Mouse (Mus musculus) liver, embryonic 16.5 days (tissue): Measurements from ENCODE around the gene Scp2. TPM values are rescaled to one million over a fixed set of nuclear protein-coding genes. Genes with fewer than 3 reads are reported as not detected.

Source experiments
- ATAC-seq: fragments of 200-750 bp; cut with Nextera tagmentation; 2 replicates; pipeline ENCODE4 v1.8.0; 2017; ENCODE audit warnings: low read depth, mild to moderate bottlenecking, moderate number of reproducible peaks, moderate library complexity
- H3K27ac ChIP-seq: fragments of 300-500 bp; sonication (generic); 2 replicates; pipeline ENCODE4 v1.5.1; 2014; ENCODE audit warnings: mild to moderate bottlenecking, low read length
- H3K27me3 ChIP-seq: fragments of 300-500 bp; sonication (generic); 2 replicates; pipeline ENCODE4 v1.6.1; 2014; ENCODE audit warnings: low read depth, low read length, mixed read lengths; ENCODE audit not compliant: control insufficient read depth, insufficient read depth
- H3K36me3 ChIP-seq: fragments of 300-500 bp; sonication (generic); 2 replicates; pipeline ENCODE4 v1.6.1; 2014; ENCODE audit warnings: mild to moderate bottlenecking; ENCODE audit not compliant: control insufficient read depth, insufficient read depth
- H3K4me1 ChIP-seq: fragments of 300-500 bp; sonication (generic); 2 replicates; pipeline ENCODE4 v1.6.1; 2014; ENCODE audit warnings: low read depth, low read length, mixed read lengths; ENCODE audit not compliant: control insufficient read depth
- H3K4me2 ChIP-seq: fragments of 300-500 bp; sonication (generic); 2 replicates; pipeline ENCODE4 v1.6.1; 2014; ENCODE audit warnings: low read depth, low read length, mixed read lengths
- H3K4me3 ChIP-seq: fragments of 300-500 bp; sonication (generic); 2 replicates; pipeline ENCODE4 v1.5.1; 2014; ENCODE audit warnings: low read depth, mild to moderate bottlenecking, low read length
- H3K9ac ChIP-seq: fragments of 300-500 bp; sonication (generic); 2 replicates; pipeline ENCODE4 v1.6.1; 2014; ENCODE audit warnings: low read depth, low read length
- H3K9me3 ChIP-seq: fragments of 300-500 bp; sonication (generic); replicated peaks from 2 replicates; pipeline ENCODE4 v1.6.1; 2016; ENCODE audit warnings: low read length; ENCODE audit not compliant: control insufficient read depth
- WGBS: fragments of 180-500 bp; shearing (Covaris S2); extraction: QIAGEN DNeasy Blood & Tissue Kit; methylation state at CpG from one replicate; pipeline ENCODE4 v1.1.7; 2014; ENCODE audit not compliant: insufficient replicate concordance; 5-methylcytosine and 5-hydroxymethylcytosine counted together
- polyA plus RNA-seq: library from polyadenylated mRNA; unstranded; fragments of >200 nt; fragmentation: Nextera tagmentation; extraction: Ambion mirVana; gene quantifications from 2 replicates; pipeline ENCODE4 v1.2.1, GENCODE M21; 2015

The Scp2 gene
- polyA plus RNA-seq, 1 experiment from 2014 or later = 427 TPM

GRCm38 (mm10) chr4:108014466-108014865, 130.3 kb downstream of the Scp2 start:
- WGBS = 53% methylated on average over 2 of the region's 2 CpGs
- no peaks in the 10 kb centered on the region for H3K27me3 ChIP-seq

GRCm38 (mm10) chr4:108008541-108008940, 136.3 kb downstream of the Scp2 start:
- H3K4me3 ChIP-seq = no peak overlapping the region
- ATAC-seq = peak; percentile 24; the same call in 1 of the 2 replicates
- H3K27me3 ChIP-seq = no peaks in the 10 kb centered on the region
- no peak overlapping the region for H3K4me2 ChIP-seq
- no peaks in the 10 kb centered on the region for H3K9me3 ChIP-seq
- no peak overlapping the region for H3K9ac ChIP-seq
- no peak overlapping the region for H3K27ac ChIP-seq
- H3K4me1 ChIP-seq = no peaks in the 10 kb centered on the region
- no peaks in the 10 kb centered on the region for H3K36me3 ChIP-seq
- 41% methylated on average over 8 of the region's 8 CpGs for WGBS

More at GRCm38 (mm10) chr4:108014466-108014865, 130.3 kb downstream of the Scp2 start:
- H3K4me2 ChIP-seq = no peak overlapping the region
- H3K36me3 ChIP-seq = no peaks in the 10 kb centered on the region
- no peaks in the 10 kb centered on the region for H3K4me1 ChIP-seq
- H3K9ac ChIP-seq = no peak overlapping the region
- H3K9me3 ChIP-seq = no peaks in the 10 kb centered on the region
- no peak for ATAC-seq
- H3K27ac ChIP-seq = no peak overlapping the region
- no peak overlapping the region for H3K4me3 ChIP-seq

GRCm38 (mm10) chr4:108007532-108008103, 137.2 kb downstream of the Scp2 start:
- no peaks in the 10 kb centered on the region for H3K4me1 ChIP-seq
- H3K4me2 ChIP-seq = no peak overlapping the region
- no peaks in the 10 kb centered on the region for H3K9me3 ChIP-seq
- no peak overlapping the region for H3K4me3 ChIP-seq
- H3K27me3 ChIP-seq = no peaks in the 10 kb centered on the region
- no peak overlapping the region for H3K27ac ChIP-seq
- WGBS = 56% methylated on average over 7 of the region's 7 CpGs
- ATAC-seq = no peak
- no peak overlapping the region for H3K9ac ChIP-seq
- no peaks in the 10 kb centered on the region for H3K36me3 ChIP-seq

GRCm38 (mm10) chr4:108005328-108005727, 139.5 kb downstream of the Scp2 start:
- 37% methylated on average over 7 of the region's 7 CpGs for WGBS
- H3K4me2 ChIP-seq = no peak overlapping the region
- H3K36me3 ChIP-seq = no peaks in the 10 kb centered on the region
- no peaks in the 10 kb centered on the region for H3K9me3 ChIP-seq
- no peaks in the 10 kb centered on the region for H3K4me1 ChIP-seq
- no peaks in the 10 kb centered on the region for H3K27me3 ChIP-seq
- H3K9ac ChIP-seq = no peak overlapping the region
- ATAC-seq = no peak
- no peak overlapping the region for H3K27ac ChIP-seq
- no peak overlapping the region for H3K4me3 ChIP-seq

GRCm38 (mm10) chr4:107999380-107999779, 145.4 kb downstream of the Scp2 start:
- H3K27ac ChIP-seq = no peak overlapping the region
- no peaks in the 10 kb centered on the region for H3K9me3 ChIP-seq
- no peak overlapping the region for H3K4me3 ChIP-seq
- ATAC-seq = no peak
- 50% methylated on average over 1 of the region's 1 CpGs for WGBS
- no peaks in the 10 kb centered on the region for H3K27me3 ChIP-seq
- no peaks in the 10 kb centered on the region for H3K4me1 ChIP-seq
- H3K4me2 ChIP-seq = no peak overlapping the region
- H3K9ac ChIP-seq = no peak overlapping the region
- H3K36me3 ChIP-seq = no peaks in the 10 kb centered on the region

GRCm38 (mm10) chr4:107998641-107999332, 146.0 kb downstream of the Scp2 start:
- Histone ChIP-seq H3K4me3 (no peak overlapping the region), H3K9ac (no peak overlapping the region), H3K27me3 (no peaks in the 10 kb centered on the region), H3K4me2 (no peak overlapping the region), H3K9me3 (no peaks in the 10 kb centered on the region), H3K27ac (no peak overlapping the region), H3K4me1 (no peaks in the 10 kb centered on the region), H3K36me3 (no peaks in the 10 kb centered on the region)
- WGBS = 50% methylated on average over 11 of the region's 11 CpGs
- no peak for ATAC-seq

- Histone ChIP-seq H3K9ac (no peak overlapping the region), H3K4me2 (no peak overlapping the region), H3K9me3 (no peaks in the 10 kb centered on the region), H3K4me1 (no peaks in the 10 kb centered on the region), H3K27me3 (no peaks in the 10 kb centered on the region), H3K27ac (no peak overlapping the region), H3K4me3 (no peak overlapping the region), H3K36me3 (no peaks in the 10 kb centered on the region)
- WGBS = 82% methylated on average over 9 of the region's 9 CpGs
- ATAC-seq = no peak
Measured at GRCm38 (mm10) chr4:107996418-107996986, 148.3 kb downstream of the Scp2 start.

GRCm38 (mm10) chr4:107995727-107996126, 149.1 kb downstream of the Scp2 start:
- Histone ChIP-seq H3K4me2 (no peak overlapping the region), H3K27me3 (no peaks in the 10 kb centered on the region), H3K36me3 (no peaks in the 10 kb centered on the region), H3K4me1 (no peaks in the 10 kb centered on the region), H3K27ac (no peak overlapping the region), H3K4me3 (no peak overlapping the region), H3K9ac (no peak overlapping the region), H3K9me3 (no peaks in the 10 kb centered on the region)
- no peak for ATAC-seq
- WGBS = 49% methylated on average over 6 of the region's 6 CpGs

- Histone ChIP-seq H3K27me3 (no peaks in the 10 kb centered on the region), H3K9me3 (no peaks in the 10 kb centered on the region), H3K36me3 (no peaks in the 10 kb centered on the region), H3K4me2 (no peak overlapping the region), H3K9ac (no peak overlapping the region), H3K4me1 (no peaks in the 10 kb centered on the region), H3K27ac (no peak overlapping the region), H3K4me3 (no peak overlapping the region)
- WGBS = 76% methylated on average over 6 of the region's 6 CpGs
- ATAC-seq = no peak
Measured at GRCm38 (mm10) chr4:107995011-107995410, 149.8 kb downstream of the Scp2 start.
